Mouse (Mus musculus) retina, embryonic 14.5 days (tissue): Measurements from ENCODE around the gene Ifitm5.

Experiments
- DNase-seq: peaks from one replicate; pipeline ENCODE4 v3.0.0-alpha.2; 2015; ENCODE audit warnings: low spot score

Ifitm5 gene

DNA sequence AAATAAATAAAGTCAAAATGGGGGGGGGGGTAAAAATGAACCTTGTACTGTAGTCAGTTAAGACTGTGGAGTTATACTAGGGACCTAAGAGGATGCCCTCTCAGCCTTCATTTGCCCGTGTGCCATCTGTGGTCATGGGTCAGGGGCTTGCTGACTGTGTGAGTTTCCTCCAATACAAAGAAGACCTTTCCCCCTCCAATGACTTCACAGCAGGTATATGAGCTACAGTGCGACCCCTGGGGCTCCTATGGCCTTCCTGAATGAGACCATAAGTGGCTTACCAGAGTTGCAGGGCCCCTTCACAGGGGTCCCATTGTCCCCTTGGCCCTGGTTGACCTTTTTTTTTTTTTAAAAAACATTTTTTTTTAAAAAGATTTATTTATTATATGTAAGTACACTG is 11.3 kb upstream of the Ifitm5 start:
- DNase-seq: no peak

DNA sequence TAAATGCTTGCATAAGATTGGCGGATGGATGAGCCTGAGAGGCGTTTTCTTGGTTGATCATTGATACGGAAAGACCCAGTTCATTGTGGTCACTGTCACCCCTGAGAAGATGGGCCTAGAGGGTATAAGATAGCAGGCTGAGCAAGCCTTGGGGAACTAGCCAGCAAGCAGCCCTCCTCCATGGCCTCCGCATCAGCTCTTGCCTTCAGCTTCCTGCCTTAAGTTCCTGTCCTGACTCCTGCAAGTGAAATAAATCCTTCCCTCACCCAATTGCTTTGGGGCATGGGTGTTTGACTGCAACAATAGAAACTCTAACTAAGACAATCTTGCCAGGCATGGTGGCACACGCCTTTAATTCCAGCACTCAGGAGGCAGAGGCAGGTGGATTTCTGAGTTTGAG is 9.9 kb upstream of the Ifitm5 start:
- no peak for DNase-seq

DNA sequence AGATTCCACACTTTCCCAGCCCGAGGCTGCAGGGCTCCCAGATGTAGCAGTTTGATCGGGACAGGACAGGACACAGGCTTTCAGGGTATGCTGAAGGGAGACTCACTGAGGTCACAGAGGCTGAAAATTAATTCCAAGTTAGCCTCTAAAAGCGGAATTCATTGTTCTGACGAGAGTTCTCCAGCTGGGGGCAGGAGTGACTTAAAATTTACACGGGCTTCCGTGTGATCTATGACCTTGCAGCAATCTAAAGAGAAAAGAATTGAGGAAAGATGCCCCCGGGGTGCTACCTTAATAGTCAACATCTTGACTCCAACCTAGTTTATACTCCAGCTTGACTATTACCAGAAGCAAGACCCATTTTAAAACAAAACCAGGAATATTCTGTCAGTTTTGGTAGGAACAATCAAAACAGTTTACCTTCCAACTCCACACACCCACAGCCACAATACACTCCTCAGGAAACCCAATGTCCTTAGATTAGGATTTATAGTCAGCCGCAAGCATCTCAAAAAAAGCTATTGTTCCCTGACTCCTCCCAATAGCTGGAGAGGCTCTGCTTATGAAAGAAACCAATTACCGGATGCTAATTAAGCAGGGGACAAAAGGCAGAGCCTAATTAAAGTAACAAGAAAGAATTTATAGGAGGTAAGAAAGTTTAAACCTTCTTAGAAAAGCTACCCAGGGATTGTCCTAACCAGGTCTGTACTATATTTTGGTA is 9.2 kb upstream of the Ifitm5 start:
- DNase-seq: peak; percentile 73

DNA sequence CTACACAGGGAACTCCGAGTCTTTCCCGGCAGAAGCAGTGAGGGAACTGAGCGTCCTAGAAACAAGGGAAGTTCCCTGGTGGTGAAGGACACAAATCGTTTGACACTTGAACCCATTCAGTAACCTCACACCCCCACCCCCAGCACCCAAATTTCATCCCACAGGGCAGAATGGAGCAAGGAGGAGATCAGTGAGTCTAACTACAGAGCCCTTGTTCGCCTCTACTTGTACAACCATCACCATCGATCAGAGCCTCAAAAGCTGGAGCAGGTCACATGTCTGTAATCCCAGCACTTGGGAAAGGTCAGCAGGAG is 6.4 kb upstream of the Ifitm5 start:
- no peak for DNase-seq

DNA sequence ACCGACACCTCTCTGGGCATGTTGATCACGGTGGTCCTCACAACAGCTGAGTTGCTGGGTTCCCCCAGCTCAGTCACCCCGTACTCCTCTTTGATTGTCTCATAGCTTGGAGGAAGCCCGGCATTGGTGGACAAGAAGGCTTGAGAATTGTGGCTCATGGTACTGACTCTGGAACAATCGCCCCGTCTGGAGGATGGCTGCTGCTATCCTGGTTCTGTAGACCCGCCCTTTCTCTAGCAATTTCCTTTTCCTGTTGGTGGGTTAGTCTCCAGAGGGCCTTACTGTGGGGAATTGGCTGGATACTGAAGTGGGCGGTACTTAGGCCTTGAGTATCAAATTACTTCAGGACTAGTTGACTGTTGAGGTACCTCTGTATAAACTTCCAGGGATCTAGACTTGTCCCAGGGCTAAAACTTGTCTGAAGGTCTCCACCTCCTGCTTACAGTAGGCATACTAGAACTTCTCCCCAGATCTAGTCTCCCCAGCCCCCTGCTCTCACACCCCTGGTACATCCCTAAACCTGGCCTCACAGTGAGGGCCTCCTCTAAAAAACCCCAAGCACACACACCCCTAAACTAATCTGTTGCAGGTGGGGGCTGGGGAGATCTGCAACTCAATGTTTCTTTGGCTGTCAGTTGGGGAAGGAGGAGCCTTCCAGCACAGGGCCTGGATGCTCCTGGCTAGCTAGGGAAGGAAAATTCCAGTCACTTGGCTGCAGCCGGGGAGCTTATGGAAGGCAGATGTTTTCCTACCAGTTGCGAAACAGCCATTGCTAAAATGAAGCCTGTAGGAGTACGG is 5.9 kb upstream of the Ifitm5 start, which contains the start of the genes Gm45717 and Ifitm2:
TSS of gene Gm45717 (minus strand) at position 180 of the 798 bp plus-strand sequence.
TSS of gene Ifitm2 (minus strand) at position 230 of the 798 bp plus-strand sequence.
- peak; percentile 62 for DNase-seq

DNA sequence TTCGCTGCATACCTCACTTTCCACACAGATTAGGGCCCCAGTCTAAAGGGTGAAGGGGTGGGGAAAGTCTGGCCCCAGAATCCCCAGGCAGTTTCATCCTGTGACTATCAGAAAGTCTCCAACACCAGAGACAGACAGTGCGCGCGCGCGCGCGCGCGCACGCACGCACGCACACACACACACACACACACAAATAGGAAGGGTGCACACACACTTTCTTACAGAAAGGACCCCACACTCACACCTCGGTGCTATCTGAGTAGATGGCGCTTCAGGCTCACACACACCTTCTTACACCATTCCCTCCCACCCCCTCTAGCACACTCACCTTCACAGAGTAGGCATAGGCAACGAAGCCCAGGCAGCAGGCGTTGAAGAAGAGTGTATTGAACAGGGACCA is 5.3 kb upstream of the Ifitm5 start:
- no peak for DNase-seq

DNA sequence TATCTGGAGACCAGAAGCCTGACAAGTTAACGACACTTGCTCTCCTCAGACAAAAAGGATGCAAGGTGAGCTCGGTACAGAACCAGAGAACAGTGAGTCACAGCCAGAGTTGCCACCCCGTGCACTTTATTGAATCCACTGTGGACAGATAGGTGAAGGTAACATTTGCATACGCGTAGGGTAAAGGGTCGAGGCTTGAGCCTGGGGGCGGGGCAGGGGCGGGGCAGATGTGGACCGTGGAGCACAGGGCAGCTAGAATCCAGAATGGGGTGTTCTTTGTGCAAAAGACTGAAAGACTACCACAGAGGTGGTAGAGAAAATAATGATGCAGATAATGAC is 4.6 kb upstream of the Ifitm5 start:
- no peak for DNase-seq

DNA sequence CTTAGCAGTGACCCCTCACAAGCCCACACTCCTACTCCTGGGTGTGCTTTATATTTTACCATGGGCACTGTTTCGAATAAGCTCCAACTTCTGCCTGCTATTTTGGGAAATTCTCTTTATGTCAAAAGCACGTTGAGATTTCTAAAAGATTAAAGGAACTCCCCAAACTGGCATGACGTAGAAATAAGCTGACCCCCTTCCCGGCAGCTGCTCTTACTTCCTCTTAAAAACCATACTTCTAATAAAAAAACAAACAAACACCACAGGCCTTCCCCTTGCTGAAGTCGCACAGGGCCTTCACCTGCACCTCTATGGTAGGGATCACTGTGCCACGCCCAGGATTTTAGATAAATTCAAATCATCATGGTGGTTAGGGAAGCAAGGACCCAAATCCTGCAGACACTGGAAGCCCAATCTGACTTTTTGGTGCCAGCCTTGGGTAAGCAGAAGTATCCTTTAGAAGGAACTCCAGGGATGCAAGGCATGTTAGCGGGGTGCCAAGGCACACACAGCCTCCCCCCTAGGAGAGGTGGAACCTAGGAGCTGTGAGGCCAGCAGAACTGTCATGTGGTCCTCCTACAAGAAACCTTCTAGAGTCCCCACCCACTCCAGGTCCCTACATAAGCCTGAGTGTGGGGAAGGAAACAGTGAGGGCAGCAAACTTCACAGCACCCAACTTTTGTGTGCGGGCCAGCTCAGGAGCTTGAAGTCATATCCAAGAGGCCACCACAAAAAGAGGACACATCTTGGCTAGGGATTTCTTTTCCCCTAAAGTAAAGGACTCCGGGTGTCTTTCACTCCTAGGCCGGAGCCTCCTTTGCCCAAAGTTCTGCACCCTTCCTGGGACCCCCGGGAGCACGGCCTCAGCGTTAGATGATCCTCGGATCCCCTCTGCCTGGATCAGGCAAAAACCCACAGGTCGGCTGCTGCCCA is 4.0 kb upstream of the Ifitm5 start:
- no peak for DNase-seq

DNA sequence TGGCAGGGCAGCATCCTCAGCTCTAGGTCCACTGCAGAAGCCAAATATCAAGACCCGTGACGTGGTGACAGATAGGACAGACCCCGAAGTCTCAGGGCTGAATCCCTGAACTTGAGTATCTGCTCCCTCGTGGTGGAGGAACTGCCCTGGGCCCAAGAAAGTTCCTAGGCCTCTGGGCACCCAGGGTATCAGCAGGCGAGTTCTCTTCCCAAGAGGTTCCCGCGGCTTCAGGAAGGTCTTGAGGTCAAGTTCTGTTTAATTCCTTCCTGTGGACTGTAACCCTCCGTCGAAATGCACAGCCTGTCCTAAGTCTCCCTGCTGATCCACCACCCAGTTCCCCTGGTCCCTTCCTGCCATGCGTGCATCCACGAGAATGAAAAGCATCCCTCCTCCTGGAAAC is 3.0 kb upstream of the Ifitm5 start:
- no peak for DNase-seq

DNA sequence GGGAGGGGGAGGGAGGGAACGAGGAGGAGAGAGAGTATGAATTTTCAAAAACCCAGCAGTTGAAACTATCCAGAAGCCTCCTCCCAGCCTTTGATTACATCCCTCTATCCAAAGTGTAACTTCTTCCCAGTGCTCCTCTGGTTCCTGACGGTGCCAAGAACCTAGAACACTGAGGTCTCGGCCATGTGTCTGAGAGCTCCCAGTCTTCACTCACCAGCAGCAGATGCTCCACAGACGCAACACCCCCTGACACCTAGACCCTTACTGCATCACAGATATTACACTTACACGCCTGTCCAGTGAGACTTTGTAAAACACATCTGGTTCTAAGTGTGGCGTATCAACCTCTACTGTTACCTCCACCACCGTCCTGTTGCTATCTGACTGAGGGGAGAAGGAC is 2.4 kb upstream of the Ifitm5 start:
- DNase-seq: no peak

DNA sequence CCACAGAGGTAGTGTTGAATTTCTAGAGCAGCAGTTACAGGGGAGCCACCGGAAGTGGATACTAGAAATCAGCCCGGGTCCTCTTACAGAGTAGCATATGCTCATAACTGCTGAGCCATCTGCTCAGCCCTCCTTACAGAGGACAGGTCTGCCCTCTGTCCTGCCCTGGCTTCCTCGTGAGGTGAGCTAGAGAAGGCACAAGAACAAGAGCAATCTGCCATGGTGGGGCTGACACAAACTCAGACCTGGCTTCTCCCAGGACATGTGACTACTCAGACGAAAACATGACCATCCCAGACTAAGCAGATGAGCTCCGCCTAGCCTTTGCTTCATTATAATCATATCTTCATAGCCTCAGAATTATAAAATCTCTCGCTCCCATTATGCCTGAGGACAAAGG is 1.7 kb upstream of the Ifitm5 start:
- no peak for DNase-seq

DNA sequence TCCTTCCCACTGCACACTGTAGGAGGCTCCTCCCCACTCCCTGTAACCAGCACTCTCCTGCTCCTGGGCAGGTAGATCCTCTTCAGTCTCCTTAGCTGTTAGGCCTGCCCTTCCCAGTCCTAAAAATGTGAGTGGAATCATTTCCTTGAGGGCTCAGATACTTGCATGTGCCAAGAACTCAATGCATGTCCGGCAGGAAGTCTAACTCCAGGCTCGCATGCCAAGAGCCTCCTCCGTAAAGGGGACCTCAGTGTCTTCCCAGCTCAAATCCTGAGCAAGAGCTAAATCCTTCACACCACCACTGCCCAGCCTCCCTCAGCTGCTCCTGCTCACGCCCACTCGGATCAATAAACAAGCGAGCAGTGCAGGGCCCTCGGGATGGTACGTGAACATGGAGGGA is 960 bp upstream of the Ifitm5 start:
- DNase-seq: no peak

DNA sequence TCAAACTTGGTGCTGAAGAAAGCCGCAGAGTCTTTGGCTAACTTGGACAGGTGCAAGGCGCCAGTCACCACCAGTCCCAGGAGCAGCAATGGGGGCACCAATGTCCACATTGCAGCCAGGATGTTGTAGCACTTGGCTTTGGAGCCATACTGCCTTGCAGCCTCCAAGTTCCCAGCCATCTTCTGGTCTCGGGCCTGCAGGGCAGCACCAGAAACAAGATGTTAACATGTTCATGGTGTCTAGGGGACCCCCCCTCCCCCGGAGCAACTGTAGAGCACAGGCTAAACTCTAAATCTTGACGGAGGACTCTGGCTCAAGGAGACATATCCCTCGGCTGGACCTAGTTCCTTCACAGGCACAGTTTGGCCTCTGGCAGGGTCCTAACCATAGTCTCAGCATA is 836 bp downstream of the Ifitm5 start:
- DNase-seq: no peak

DNA sequence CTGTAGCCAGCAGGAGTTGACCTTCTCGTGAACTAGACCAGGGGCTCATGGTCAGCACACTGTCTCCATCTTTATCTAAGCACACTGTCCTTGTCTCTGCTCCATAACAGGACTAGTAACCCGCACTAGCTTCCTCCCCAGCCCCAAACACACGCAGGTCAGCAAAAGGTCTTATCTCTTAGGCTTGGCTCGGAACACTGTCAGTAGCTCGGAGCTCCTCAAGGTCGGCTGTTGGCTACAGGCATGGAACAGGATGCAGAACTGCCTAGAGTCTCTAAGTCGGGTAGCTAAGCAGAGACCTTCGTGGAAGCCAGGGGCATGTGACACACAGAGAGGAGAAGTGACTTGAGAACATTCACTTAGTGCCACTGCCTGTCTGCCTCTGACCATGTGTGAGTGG is 1.9 kb downstream of the Ifitm5 start:
- no peak for DNase-seq

DNA sequence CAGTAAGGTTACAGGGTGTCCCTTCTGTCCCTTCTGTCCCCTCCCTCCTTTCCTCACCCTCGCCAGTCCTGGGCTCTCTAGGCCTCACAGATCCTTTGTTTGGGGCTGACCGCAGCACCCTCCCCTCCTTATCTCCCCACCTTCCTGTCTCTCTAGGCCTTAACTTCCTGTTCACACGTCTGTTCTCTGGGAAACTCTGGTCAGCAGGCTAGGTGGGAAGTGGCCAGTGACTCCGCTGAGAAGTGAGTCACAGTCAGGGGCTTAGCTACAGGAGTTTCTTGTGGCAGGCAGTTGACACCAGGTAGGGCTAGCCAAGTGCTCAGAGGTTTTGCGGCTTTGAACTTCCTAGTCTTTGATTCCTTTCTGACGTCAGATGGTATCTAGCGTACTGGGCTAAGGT is 3.1 kb downstream of the Ifitm5 start:
- no peak for DNase-seq

DNA sequence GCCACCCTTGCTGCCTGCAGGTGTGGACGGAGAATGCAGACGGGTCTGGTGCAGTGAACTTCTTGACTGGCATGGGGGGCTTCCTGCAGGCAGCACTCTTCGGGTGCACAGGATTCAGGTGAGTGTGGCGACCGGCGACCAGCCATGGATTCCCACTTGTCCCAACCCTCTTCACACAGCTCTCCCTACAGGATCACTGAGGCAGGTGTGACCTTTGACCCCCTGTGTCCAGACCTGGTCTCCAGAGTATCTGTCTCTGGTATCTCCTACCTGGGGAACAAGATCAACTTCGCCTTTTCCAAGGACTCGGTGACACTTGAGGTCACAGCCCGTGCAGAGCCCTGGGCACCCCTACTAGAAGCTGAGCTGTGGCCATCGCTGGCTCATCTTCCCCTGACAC is 3.8 kb downstream of the Ifitm5 start:
- no peak for DNase-seq

DNA sequence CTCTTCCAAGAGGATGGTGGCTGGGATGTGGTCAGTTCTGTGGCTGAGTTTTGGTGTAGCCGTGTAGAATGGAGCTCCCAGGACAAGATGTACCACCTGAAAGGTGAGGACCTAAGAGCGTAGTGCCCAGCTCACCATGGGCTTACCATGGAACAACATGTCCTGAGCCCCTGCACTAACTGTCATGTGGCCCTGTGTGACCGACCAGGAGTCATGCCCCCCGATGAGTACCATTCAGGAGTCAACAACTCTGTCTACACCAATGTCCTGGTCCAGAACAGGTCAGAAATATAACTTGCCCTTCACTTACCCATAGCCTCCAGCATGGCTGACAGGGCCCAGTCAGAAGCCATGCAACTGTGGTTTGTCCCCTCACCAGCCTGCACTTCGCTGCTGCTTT is 4.8 kb downstream of the Ifitm5 start:
- DNase-seq: no peak

DNA sequence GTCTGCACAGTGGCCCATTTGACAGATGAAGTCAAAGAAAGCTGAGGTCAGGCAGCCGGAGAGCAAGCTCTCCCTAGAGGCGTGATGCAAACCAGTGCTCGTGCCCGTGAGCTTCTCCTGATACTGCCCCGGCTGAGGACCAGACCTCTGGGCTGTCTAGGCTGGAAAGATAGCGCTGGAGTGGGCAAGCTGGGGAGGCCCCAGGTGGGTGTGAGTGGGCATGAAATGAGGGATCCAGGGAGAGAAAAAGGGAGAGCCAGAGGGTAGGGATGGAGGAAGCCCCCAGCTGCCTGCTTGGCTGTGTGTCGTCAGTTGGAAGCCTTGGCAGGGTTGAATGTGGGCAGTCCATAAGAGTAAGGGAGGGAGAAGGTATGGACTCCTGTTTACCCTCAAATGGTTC is 5.9 kb downstream of the Ifitm5 start:
- DNase-seq: no peak

DNA sequence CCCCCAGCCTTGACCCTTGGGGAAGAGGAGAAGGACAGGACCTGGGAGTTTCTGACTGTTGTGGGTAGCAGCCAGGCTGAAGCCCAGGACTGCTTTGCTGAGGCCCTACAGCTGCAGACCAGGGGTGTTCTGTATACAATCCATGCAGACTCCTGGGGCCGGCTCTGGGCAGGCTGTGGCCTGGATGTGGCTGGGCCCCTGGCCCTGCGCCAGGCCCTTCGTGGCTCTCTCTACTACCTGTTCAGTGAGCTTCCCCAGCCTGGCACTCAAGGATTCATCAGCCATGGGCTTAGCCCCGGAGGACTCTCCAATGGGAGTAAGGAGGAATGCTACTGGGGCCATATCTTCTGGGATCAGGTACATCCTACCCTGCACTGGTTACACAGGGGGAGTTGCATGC is 6.7 kb downstream of the Ifitm5 start:
- DNase-seq: no peak

DNA sequence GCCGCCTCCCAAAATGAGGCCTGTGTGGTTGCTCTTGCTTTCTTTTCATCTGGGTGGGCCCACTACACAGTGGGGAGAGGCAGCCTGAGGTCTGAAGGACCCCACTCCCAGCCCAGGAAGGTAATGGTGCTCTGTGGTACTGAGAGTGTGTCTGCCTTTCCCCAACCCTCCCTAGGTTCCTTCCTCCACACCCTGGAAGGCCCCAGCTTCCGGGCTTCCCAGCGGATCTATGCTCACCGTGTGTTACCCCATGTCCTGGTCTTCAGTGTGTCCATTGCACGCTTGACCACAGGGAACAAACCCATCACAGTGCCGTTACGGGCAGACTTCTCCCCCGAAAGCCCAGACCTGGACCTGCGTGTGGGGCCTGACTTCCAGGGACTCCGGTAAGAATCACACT is 7.3 kb downstream of the Ifitm5 start:
- DNase-seq: no peak

DNA sequence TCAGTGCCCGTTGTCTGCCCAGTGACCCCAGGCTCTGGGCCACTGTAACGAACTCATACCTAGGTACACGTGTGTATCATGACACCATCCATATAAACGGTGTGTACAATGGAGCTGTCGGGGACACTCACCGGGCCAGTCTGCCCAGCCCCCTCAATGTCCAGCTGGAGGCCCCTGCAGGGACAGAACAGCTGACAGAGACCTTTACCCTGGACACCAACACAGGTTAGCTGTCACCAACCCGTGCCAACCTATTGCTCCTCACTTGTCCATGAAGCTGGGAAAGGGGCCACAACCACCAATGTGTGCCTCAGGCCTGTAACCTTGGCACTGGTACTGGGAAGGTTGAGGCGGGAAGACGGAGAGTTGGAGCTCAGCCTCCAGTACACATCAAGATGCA is 7.8 kb downstream of the Ifitm5 start:
- DNase-seq: no peak

DNA sequence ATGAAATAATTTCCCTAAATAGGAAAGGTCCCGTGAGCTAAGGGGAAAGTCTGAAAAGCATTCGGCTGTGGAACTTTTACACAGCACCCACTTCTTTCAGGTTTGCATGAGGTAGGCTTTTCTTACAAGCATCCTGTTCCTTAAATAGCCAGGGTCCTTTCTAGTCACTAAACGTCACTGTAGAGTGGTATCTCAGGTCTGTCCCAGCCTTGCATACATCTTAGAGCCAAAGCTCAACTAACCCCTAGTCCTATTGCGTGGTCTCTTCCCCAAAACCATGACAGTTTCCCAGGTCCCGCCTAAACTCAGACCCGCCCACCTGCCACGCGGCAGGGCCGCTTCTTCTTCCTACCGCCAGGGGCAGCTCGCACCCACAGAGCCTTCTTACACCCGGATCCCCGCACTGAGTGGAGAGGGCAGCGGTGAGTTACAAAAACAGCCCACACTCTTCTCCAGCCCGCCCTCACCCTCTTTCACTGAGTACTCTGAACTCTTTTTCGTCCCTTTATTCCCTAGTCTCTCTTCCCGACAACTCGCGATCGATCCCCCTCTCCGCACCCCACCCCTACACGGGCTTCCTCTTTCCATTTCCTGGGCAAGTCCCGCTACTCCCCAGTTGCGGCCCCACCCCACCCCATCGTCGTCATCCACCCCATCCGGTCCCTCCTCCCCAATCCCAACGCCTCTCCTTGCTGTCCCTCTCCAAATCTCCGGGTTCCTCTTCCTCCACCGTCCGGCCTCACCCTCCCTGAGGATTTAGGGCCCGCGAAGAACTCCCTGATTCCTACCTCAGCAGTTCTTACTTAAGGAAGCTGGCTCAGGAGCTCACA is 8.7 kb downstream of the Ifitm5 start, which contains the start of gene Pgghg:
TSS of gene Pgghg (plus strand) at position 170 of the 830 bp plus-strand sequence.
- peak; percentile 86 for DNase-seq
